Comparison of ENCODE assay signal across 8 mouse cellular contexts in genomic region chr14:8355999-8356501, GRCm38 (mm10). TPM values are rescaled to one million over a fixed set of nuclear protein-coding genes. Genes with fewer than 3 reads are reported as not detected.
DNase-seq lines count a peak whose midpoint lies in the region; ATAC-seq and TF ChIP-seq lines count a peak whose summit lies in the region.
"Had no signal": no experiment of that assay in that cellular context is flagged by ENCODE, and none has a peak within 500 bp of the region (broad histone marks: within the 10 kb centered on the region; RNA-seq: fewer than 3 reads in every experiment).

No protein-coding gene starts in this region.

- ATAC-seq in limb, embryonic 13.5 days (ENCODE audit: low FRiP score, low read depth): peak; percentile 74
- peak; percentile 73 for ATAC-seq in midbrain, postnatal 0 days (ENCODE audit: low FRiP score)

- TF ChIP-seq CTCF in midbrain, postnatal 0 days (IDR thresholded peaks at IDR 0.05): peak; percentile 97

- no peak overlapping the region for H3K4me2 ChIP-seq in limb, embryonic 13.5 days (replicated peaks)
- no peak overlapping the region for H3K4me2 ChIP-seq in midbrain, postnatal 0 days (ENCODE audit: low read depth, low read length, poor library complexity, severe bottlenecking)

- H3K9ac ChIP-seq in limb, embryonic 13.5 days: no peak overlapping the region
- no peak overlapping the region for H3K9ac ChIP-seq in midbrain, postnatal 0 days (replicated peaks; ENCODE audit: low read length, poor library complexity, severe bottlenecking)

- H3K27ac ChIP-seq in limb, embryonic 13.5 days: no peak overlapping the region
- no peak overlapping the region for H3K27ac ChIP-seq in midbrain, postnatal 0 days (ENCODE audit: low read depth, low read length)

- intact Hi-C loops in gastrocnemius, postnatal 14 days (cut with DNase I; ENCODE audit: low total_unique reads): no loop called here

- H3K9me3 ChIP-seq in limb, embryonic 13.5 days: no peaks in the 10 kb centered on the region
- H3K9me3 ChIP-seq in midbrain, postnatal 0 days (ENCODE audit: low read length): no peaks in the 10 kb centered on the region

- H3K27me3 ChIP-seq in limb, embryonic 13.5 days: no peaks in the 10 kb centered on the region
- H3K27me3 ChIP-seq in midbrain, postnatal 0 days (ENCODE audit: insufficient read depth, low read length): no peaks in the 10 kb centered on the region

- WGBS in limb, embryonic 13.5 days: 31% methylated on average over 6 of the region's 6 CpGs
- WGBS in midbrain, postnatal 0 days: 41% methylated on average over 6 of the region's 6 CpGs

- no peaks in the 10 kb centered on the region for H3K4me1 ChIP-seq in limb, embryonic 13.5 days
- H3K4me1 ChIP-seq in midbrain, postnatal 0 days (ENCODE audit: insufficient read depth, low read length): no peaks in the 10 kb centered on the region

- H3K36me3 ChIP-seq in limb, embryonic 13.5 days: no peaks in the 10 kb centered on the region
- no peaks in the 10 kb centered on the region for H3K36me3 ChIP-seq in midbrain, postnatal 0 days (ENCODE audit: insufficient read depth, low read length)

- peak; percentile 76 to 95 for DNase-seq in adrenal gland, adult (ENCODE audit: inconsistent age in 2 of 2, low spot score in 1 of 2)
- DNase-seq in cerebellum, postnatal 36 days: peak; percentile 69 to 72
- peak; percentile 56 for DNase-seq in gastrocnemius, postnatal 14 days
- DNase-seq in kidney, adult 9 months: peak; percentile 82
- peak; percentile 91 for DNase-seq in midbrain, postnatal 0 days (ENCODE audit: low spot score)
- DNase-seq in spleen, postnatal 4 days (ENCODE audit: low spot score in 2 of 2): peak; percentile 36 to 76

- no peak overlapping the region for H3K4me3 ChIP-seq in limb, embryonic 13.5 days
- no peak overlapping the region for H3K4me3 ChIP-seq in midbrain, postnatal 0 days (ENCODE audit: low read depth, low read length)
- H3K4me3 ChIP-seq: myocyte had no signal

RNA-seq across cellular contexts. Expression of gene Oit1, which starts 22.5 kb away (rescaled TPM):
- not detected for total RNA-seq in gastrocnemius, postnatal 14 days (2021)
- polyA plus RNA-seq in limb, embryonic 13.5 days (2015; fragmentation: Nextera tagmentation; extraction: Ambion mirVana): 0.15 TPM in 1 of 2 replicates, not detected in the other
- total RNA-seq in midbrain, postnatal 0 days (2014; rRNA removed): not detected in 2 replicates
- polyA plus RNA-seq in midbrain, postnatal 0 days (2015; fragmentation: Nextera tagmentation; extraction: Ambion mirVana): 0.13 TPM in 1 of 2 replicates, not detected in the other
- polyA plus RNA-seq: myocyte had no signal

RNA-seq across cellular contexts. Expression of gene Fam107a, which starts 38.2 kb away (rescaled TPM):
- total RNA-seq in gastrocnemius, postnatal 14 days (2021): 1 to 10 TPM; 2.8 to 8.4 TPM
- 0.46 and 0.50 TPM in 2 replicates for polyA plus RNA-seq in limb, embryonic 13.5 days (2015; fragmentation: Nextera tagmentation; extraction: Ambion mirVana)
- 6.0 and 14.6 TPM in 2 replicates for total RNA-seq in midbrain, postnatal 0 days (2014; rRNA removed)
- polyA plus RNA-seq in midbrain, postnatal 0 days (2015; fragmentation: Nextera tagmentation; extraction: Ambion mirVana): 0.93 and 1.4 TPM in 2 replicates
